Mouse (Mus musculus): ENCODE results near the gene Gart. TPM values are rescaled to one million over a fixed set of nuclear protein-coding genes. Genes with fewer than 3 reads are reported as not detected.

Gene Gart
- total and polyA plus RNA-seq, 2 experiments from 2014 or later: 40.5 to 45.2 TPM

DNA sequence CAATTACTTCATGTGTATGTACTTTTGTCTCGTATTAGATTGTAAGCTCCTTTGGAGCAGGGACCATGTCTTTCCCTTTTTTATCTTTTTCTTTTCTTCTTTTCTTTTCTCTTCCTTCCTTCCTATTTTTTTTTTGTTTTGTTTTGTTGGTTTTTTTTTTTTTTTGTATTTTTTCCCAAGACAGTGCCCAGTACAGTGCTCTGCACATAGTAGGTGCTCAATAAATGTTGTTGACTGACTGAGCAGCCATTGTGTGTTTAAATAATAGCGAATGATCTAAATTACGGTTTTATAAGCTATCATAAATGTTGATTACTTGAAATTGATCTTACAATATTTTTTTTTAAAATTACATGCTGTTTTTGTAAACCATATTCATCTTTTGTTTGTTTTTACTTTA lies 17.0 kb upstream of the Gart start:
- ATAC-seq (ENCODE audit: low FRiP score): no peak
- Histone ChIP-seq H3K4me2 (ENCODE audit: low read depth, low read length, poor library complexity, severe bottlenecking) (no peak overlapping the region), H3K27me3 (ENCODE audit: insufficient read depth, low read length) (no peaks in the 10 kb centered on the region), H3K9me3 (ENCODE audit: low read length) (no peaks in the 10 kb centered on the region), H3K4me1 (ENCODE audit: insufficient read depth, low read length) (no peaks in the 10 kb centered on the region), H3K27ac (ENCODE audit: low read depth, low read length) (no peak overlapping the region), H3K36me3 (ENCODE audit: insufficient read depth, low read length) (peaks cover 66% of the 10 kb centered on the region), H3K4me3 (ENCODE audit: low read depth, low read length) (no peak overlapping the region), H3K9ac (replicated peaks; ENCODE audit: low read length, poor library complexity, severe bottlenecking) (no peak overlapping the region)
- WGBS: 98% methylated on average over 3 of the region's 3 CpGs
- no peak for TF ChIP-seq CTCF (IDR thresholded peaks at IDR 0.05)
- no peak for DNase-seq (ENCODE audit: low spot score)

DNA sequence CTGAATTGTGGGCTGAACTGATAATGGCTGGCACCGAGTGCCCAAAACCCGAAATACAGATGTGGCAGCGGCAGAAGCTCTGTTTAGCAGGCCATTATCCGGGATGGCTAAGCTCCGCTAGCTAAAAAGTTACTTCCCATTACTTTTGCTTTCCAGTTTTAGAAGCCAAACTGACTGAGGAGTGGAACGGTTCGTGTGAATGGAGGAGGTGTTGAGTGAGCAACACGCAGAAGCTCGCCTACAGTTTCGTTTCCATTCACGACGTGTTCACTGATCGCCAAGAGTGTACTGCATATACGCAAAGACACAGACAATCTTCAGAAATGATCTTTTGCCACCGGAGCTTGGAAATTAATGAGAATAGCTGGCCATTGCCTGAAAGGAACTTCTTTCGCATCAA lies 15.6 kb upstream of the Gart start:
- Histone ChIP-seq H3K9me3 (ENCODE audit: low read length) (no peaks in the 10 kb centered on the region), H3K27ac (ENCODE audit: low read depth, low read length) (no peak overlapping the region), H3K4me3 (ENCODE audit: low read depth, low read length) (no peak overlapping the region), H3K9ac (replicated peaks; ENCODE audit: low read length, poor library complexity, severe bottlenecking) (no peak overlapping the region), H3K4me2 (ENCODE audit: low read depth, low read length, poor library complexity, severe bottlenecking) (no peak overlapping the region), H3K36me3 (ENCODE audit: insufficient read depth, low read length) (peaks cover 73% of the 10 kb centered on the region), H3K27me3 (ENCODE audit: insufficient read depth, low read length) (no peaks in the 10 kb centered on the region), H3K4me1 (ENCODE audit: insufficient read depth, low read length) (no peaks in the 10 kb centered on the region)
- ATAC-seq (ENCODE audit: low FRiP score) (no peak), DNase-seq (ENCODE audit: low spot score) (no peak)
- WGBS: 94% methylated on average over 16 of the region's 16 CpGs
- no peak for TF ChIP-seq CTCF (IDR thresholded peaks at IDR 0.05)

DNA sequence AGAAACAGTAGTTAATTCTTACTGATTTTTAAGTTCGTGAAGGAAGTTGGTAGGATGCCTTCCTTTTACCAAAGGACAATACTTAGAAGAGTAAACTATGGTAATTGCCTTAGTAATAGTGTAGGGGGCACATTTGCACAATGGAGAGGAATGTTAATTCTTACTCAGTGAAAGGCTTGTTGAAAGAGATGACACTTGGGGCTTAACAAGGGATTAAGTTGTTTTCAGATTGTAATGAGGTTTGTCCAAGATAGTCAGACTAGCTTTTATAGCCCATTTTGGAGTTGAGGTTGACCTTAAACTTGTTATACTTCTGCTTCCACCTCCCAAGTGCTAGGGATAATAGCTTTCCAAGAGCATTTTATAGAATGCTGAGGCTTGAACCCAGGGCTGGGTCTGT lies 14.6 kb upstream of the Gart start:
- TF ChIP-seq CTCF (IDR thresholded peaks at IDR 0.05): no peak
- 28% methylated on average over 1 of the region's 1 CpGs for WGBS
- no peak overlapping the region for H3K4me2 ChIP-seq (ENCODE audit: low read depth, low read length, poor library complexity, severe bottlenecking)

GRCm38 (mm10) chr16:91659798-91660197 lies 13.0 kb upstream of the Gart start:
- no peak overlapping the region for H3K27ac ChIP-seq (ENCODE audit: low read depth, low read length)
- H3K9ac ChIP-seq (replicated peaks; ENCODE audit: low read length, poor library complexity, severe bottlenecking): no peak overlapping the region
- no peaks in the 10 kb centered on the region for H3K4me1 ChIP-seq (ENCODE audit: insufficient read depth, low read length)
- no peak for DNase-seq (ENCODE audit: low spot score)
- no peaks in the 10 kb centered on the region for H3K27me3 ChIP-seq (ENCODE audit: insufficient read depth, low read length)
- TF ChIP-seq CTCF (IDR thresholded peaks at IDR 0.05): no peak
- H3K4me3 ChIP-seq (ENCODE audit: low read depth, low read length): no peak overlapping the region
- ATAC-seq (ENCODE audit: low FRiP score): no peak
- H3K9me3 ChIP-seq (ENCODE audit: low read length): no peaks in the 10 kb centered on the region
- no peak overlapping the region for H3K4me2 ChIP-seq (ENCODE audit: low read depth, low read length, poor library complexity, severe bottlenecking)
- WGBS: 98% methylated on average over 20 of the region's 20 CpGs
- H3K36me3 ChIP-seq (ENCODE audit: insufficient read depth, low read length): peaks cover 75% of the 10 kb centered on the region

More for the DNA sequence above, 14.6 kb upstream of the Gart start:
- no peak overlapping the region for H3K4me3 ChIP-seq (ENCODE audit: low read depth, low read length)
- peaks cover 74% of the 10 kb centered on the region for H3K36me3 ChIP-seq (ENCODE audit: insufficient read depth, low read length)
- no peak overlapping the region for H3K9ac ChIP-seq (replicated peaks; ENCODE audit: low read length, poor library complexity, severe bottlenecking)
- ATAC-seq (ENCODE audit: low FRiP score) (no peak), DNase-seq (ENCODE audit: low spot score) (no peak)
- no peaks in the 10 kb centered on the region for H3K9me3 ChIP-seq (ENCODE audit: low read length)
- no peak overlapping the region for H3K27ac ChIP-seq (ENCODE audit: low read depth, low read length)
- H3K27me3 ChIP-seq (ENCODE audit: insufficient read depth, low read length): no peaks in the 10 kb centered on the region
- no peaks in the 10 kb centered on the region for H3K4me1 ChIP-seq (ENCODE audit: insufficient read depth, low read length)

GRCm38 (mm10) chr16:91658471-91658870 lies 11.7 kb upstream of the Gart start:
- H3K36me3 ChIP-seq (ENCODE audit: insufficient read depth, low read length): peaks cover 71% of the 10 kb centered on the region
- H3K4me3 ChIP-seq (ENCODE audit: low read depth, low read length): no peak overlapping the region
- no peak for ATAC-seq (ENCODE audit: low FRiP score)
- no peak overlapping the region for H3K9ac ChIP-seq (replicated peaks; ENCODE audit: low read length, poor library complexity, severe bottlenecking)
- no peak overlapping the region for H3K27ac ChIP-seq (ENCODE audit: low read depth, low read length)
- H3K4me2 ChIP-seq (ENCODE audit: low read depth, low read length, poor library complexity, severe bottlenecking): no peak overlapping the region
- WGBS: 97% methylated on average over 5 of the region's 5 CpGs
- TF ChIP-seq CTCF (IDR thresholded peaks at IDR 0.05): no peak
- H3K4me1 ChIP-seq (ENCODE audit: insufficient read depth, low read length): no peaks in the 10 kb centered on the region
- no peaks in the 10 kb centered on the region for H3K27me3 ChIP-seq (ENCODE audit: insufficient read depth, low read length)
- no peaks in the 10 kb centered on the region for H3K9me3 ChIP-seq (ENCODE audit: low read length)
- no peak for DNase-seq (ENCODE audit: low spot score)

DNA sequence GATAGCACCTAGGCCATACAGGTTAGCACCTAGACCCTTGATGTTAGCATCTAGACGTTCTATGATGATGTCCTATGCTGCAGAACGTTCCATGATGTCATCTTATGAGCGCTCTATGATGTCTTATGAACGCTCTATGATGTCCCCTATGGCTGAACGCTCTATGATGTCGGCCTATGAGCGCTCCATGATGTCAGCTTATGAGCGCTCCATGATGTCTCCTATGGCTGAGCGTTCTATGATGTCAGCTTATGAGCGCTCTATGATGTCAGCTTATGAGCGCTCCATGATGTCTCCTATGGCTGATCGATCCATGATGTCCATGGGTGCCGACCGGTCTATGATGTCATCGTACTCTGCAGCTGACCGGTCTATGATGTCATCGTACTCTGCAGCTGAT lies 10.5 kb upstream of the Gart start:
- Histone ChIP-seq H3K27me3 (ENCODE audit: insufficient read depth, low read length) (no peaks in the 10 kb centered on the region), H3K27ac (ENCODE audit: low read depth, low read length) (no peak overlapping the region), H3K9me3 (ENCODE audit: low read length) (no peaks in the 10 kb centered on the region), H3K4me1 (ENCODE audit: insufficient read depth, low read length) (no peaks in the 10 kb centered on the region), H3K4me2 (ENCODE audit: low read depth, low read length, poor library complexity, severe bottlenecking) (no peak overlapping the region), H3K36me3 (ENCODE audit: insufficient read depth, low read length) (peaks cover 64% of the 10 kb centered on the region), H3K9ac (replicated peaks; ENCODE audit: low read length, poor library complexity, severe bottlenecking) (no peak overlapping the region), H3K4me3 (ENCODE audit: low read depth, low read length) (no peak overlapping the region)
- no peak for ATAC-seq (ENCODE audit: low FRiP score)
- no peak for TF ChIP-seq CTCF (IDR thresholded peaks at IDR 0.05)
- WGBS: 99% methylated on average over 17 of the region's 17 CpGs
- DNase-seq (ENCODE audit: low spot score): no peak

Data from midbrain, postnatal 0 days (tissue).